Mouse (Mus musculus) left cerebral cortex, postnatal 36 days (tissue): Measurements from ENCODE around the gene Alx3. TPM values are rescaled to one million over a fixed set of nuclear protein-coding genes. Genes with fewer than 3 reads are reported as not detected.
A peak's percentile ranks its signal among the peaks of the same experiment; 100 is the strongest.

Source experiments
- DNase-seq, 2 experiments: peaks; one replicate each; pipeline ENCODE4 v3.0.0; 2021 to 2022; ENCODE audit warnings: low spot score in 2 of 2, mixed read lengths in 1 of 2
- intact Hi-C: fragments of 180-260 bp; cut with DNase I; formaldehyde crosslinking; loops from one replicate; pipeline ENCODE4 v1.15.1; 2025
- total RNA-seq, 2 experiments: library from RNA; stranded (reverse); gene quantifications; 2 replicates each; pipeline ENCODE4 v1.2.3; 2021

Alx3 gene
- total RNA-seq, 2 experiments from 2014 or later = 0.96 to 1.5 TPM

- no peak for DNase-seq
- intact Hi-C loops = no loop called here
These were observed 12.5 kb upstream of the Alx3 start for GRCm38 (mm10) chr3:107582130-107582874.

GRCm38 (mm10) chr3:107582875-107583767 is 11.7 kb upstream of the Alx3 start:
- intact Hi-C loops = no loop called here

GRCm38 (mm10) chr3:107583893-107584292 is 10.9 kb upstream of the Alx3 start:
- intact Hi-C loops = no loop called here
- DNase-seq = no peak

More at GRCm38 (mm10) chr3:107582875-107583767, 11.7 kb upstream of the Alx3 start:
- DNase-seq = no peak

GRCm38 (mm10) chr3:107586504-107586903 is 8.3 kb upstream of the Alx3 start:
- intact Hi-C loops = no loop called here

GRCm38 (mm10) chr3:107591612-107592011 is 3.2 kb upstream of the Alx3 start:
- intact Hi-C loops = loop anchor here (10.0 kb wide), 1 partner anchor 237 kb away; no protein-coding TSS in a partner anchor
- DNase-seq = no peak

More at GRCm38 (mm10) chr3:107586504-107586903, 8.3 kb upstream of the Alx3 start:
- no peak for DNase-seq

GRCm38 (mm10) chr3:107593632-107594031 is 1.2 kb upstream of the Alx3 start:
- no peak for DNase-seq
- intact Hi-C loops = loop anchor here (10.0 kb wide), 1 partner anchor 239 kb away; no protein-coding TSS in a partner anchor

- intact Hi-C loops = loop anchor here (10.0 kb wide), 1 partner anchor 241 kb away; no protein-coding TSS in a partner anchor
- no peak for DNase-seq
These were observed 570 bp downstream of the Alx3 start for GRCm38 (mm10) chr3:107595264-107595937.

- intact Hi-C loops = loop anchor here (10.0 kb wide), 1 partner anchor 241 kb away; no protein-coding TSS in a partner anchor
- no peak for DNase-seq
These were observed 1.2 kb downstream of the Alx3 start for GRCm38 (mm10) chr3:107595938-107596461.

GRCm38 (mm10) chr3:107596559-107596958 is 1.7 kb downstream of the Alx3 start:
- peak in 1 of 2 experiments; percentile 27 for DNase-seq
- intact Hi-C loops = loop anchor here (10.0 kb wide), 1 partner anchor 242 kb away; no protein-coding TSS in a partner anchor

- DNase-seq = no peak
- intact Hi-C loops = loop anchor here (10.0 kb wide), 1 partner anchor 242 kb away; no protein-coding TSS in a partner anchor
These were observed 2.3 kb downstream of the Alx3 start for GRCm38 (mm10) chr3:107597134-107597533.

- no peak for DNase-seq
- intact Hi-C loops = loop anchor here (10.0 kb wide), 1 partner anchor 243 kb away; no protein-coding TSS in a partner anchor
These were observed 3.0 kb downstream of the Alx3 start for GRCm38 (mm10) chr3:107597586-107598389.

GRCm38 (mm10) chr3:107600127-107600526 is 5.3 kb downstream of the Alx3 start:
- DNase-seq = no peak
- intact Hi-C loops = loop anchor here (10.0 kb wide), 1 partner anchor 265 kb away; no protein-coding TSS in a partner anchor

- intact Hi-C loops = loop anchor here (10.0 kb wide), 1 partner anchor 259 kb away; no protein-coding TSS in a partner anchor
- DNase-seq = peak in 1 of 2 experiments; percentile 28
These were observed 10.5 kb downstream of the Alx3 start for GRCm38 (mm10) chr3:107605304-107605703.

GRCm38 (mm10) chr3:107607221-107607620 is 12.4 kb downstream of the Alx3 start:
- intact Hi-C loops = loop anchor here (10.0 kb wide), 1 partner anchor 258 kb away; no protein-coding TSS in a partner anchor

GRCm38 (mm10) chr3:107608808-107609207 is 14.0 kb downstream of the Alx3 start:
- intact Hi-C loops = loop anchor here (10.0 kb wide), 1 partner anchor 256 kb away; no protein-coding TSS in a partner anchor

More at GRCm38 (mm10) chr3:107607221-107607620, 12.4 kb downstream of the Alx3 start:
- no peak for DNase-seq

GRCm38 (mm10) chr3:107609376-107609775 is 14.5 kb downstream of the Alx3 start:
- intact Hi-C loops = loop anchor here (10.0 kb wide), 1 partner anchor 255 kb away; no protein-coding TSS in a partner anchor
- DNase-seq = no peak

More at GRCm38 (mm10) chr3:107608808-107609207, 14.0 kb downstream of the Alx3 start:
- no peak for DNase-seq

- no peak for DNase-seq
- intact Hi-C loops = loop anchor here (5.0 kb wide), 1 partner anchor 54 kb away; the partner anchor contains the start of gene Ubl4b
These were observed 16.6 kb downstream of the Alx3 start for GRCm38 (mm10) chr3:107611394-107611793.
